ENCODE assay signal across 8 mouse cellular contexts in genomic region chr7:29170755-29171561, GRCm38 (mm10). TPM values are rescaled to one million over a fixed set of nuclear protein-coding genes. Genes with fewer than 3 reads are reported as not detected.
DNase-seq lines count a peak whose midpoint lies in the region; ATAC-seq and TF ChIP-seq lines count a peak whose summit lies in the region.

No protein-coding gene starts in this region.

- H3K4me3 ChIP-seq in bone marrow, adult 2 months (replicated peaks; ENCODE audit: control insufficient read depth, low read depth, low read length) = peak overlapping the region; percentile 40
- H3K4me3 ChIP-seq in limb, embryonic 10.5 days = peak overlapping the region; percentile 85
- peak overlapping the region; percentile 70 for H3K4me3 ChIP-seq in midbrain, embryonic 14.5 days (replicated peaks; ENCODE audit: low read depth, low read length)

- peak; percentile 40 for ATAC-seq in granulocyte monocyte progenitor cell, adult 5-6 weeks (replicated peaks; ENCODE audit: poor library complexity, severe bottlenecking)
- no peak for ATAC-seq in midbrain, embryonic 14.5 days (ENCODE audit: low FRiP score, low TSS enrichment)

- no peak for TF ChIP-seq POLR2A in bone marrow, adult 2 months (IDR thresholded peaks at IDR 0.05; ENCODE audit: borderline replicate concordance, control insufficient read depth, low read depth, low read length)

- no peaks in the 10 kb centered on the region for H3K9me3 ChIP-seq in limb, embryonic 10.5 days (replicated peaks)
- H3K9me3 ChIP-seq in midbrain, embryonic 14.5 days (ENCODE audit: control insufficient read depth, low read length) = no peaks in the 10 kb centered on the region

- peak; percentile 39 for DNase-seq in left cerebral cortex, postnatal 4 days
- DNase-seq in left cerebral cortex, postnatal 36 days (ENCODE audit: low spot score in 2 of 2) = no peak
- DNase-seq in limb, embryonic 10.5 days (ENCODE audit: low spot score) = peak; percentile 49
- peak; percentile 25 for DNase-seq in midbrain, embryonic 14.5 days
- no peak for DNase-seq in frontal cortex, postnatal 10 days (ENCODE audit: low spot score in 2 of 2)
- DNase-seq in layer of hippocampus, adult 18-20 months (ENCODE audit: low spot score in 2 of 2) = no peak

- H3K36me3 ChIP-seq in limb, embryonic 10.5 days = peaks cover 40% of the 10 kb centered on the region
- H3K36me3 ChIP-seq in midbrain, embryonic 14.5 days (ENCODE audit: control insufficient read depth, insufficient read depth, low read length) = peaks cover 33% of the 10 kb centered on the region

- no peaks in the 10 kb centered on the region for H3K4me1 ChIP-seq in bone marrow, adult 2 months (ENCODE audit: control insufficient read depth, insufficient read depth, low read length)
- H3K4me1 ChIP-seq in limb, embryonic 10.5 days = peaks cover 53% of the 10 kb centered on the region
- H3K4me1 ChIP-seq in midbrain, embryonic 14.5 days (ENCODE audit: control insufficient read depth, insufficient read depth, low read length) = peaks cover 25% of the 10 kb centered on the region

- peak overlapping the region; percentile 71 for H3K4me2 ChIP-seq in midbrain, embryonic 14.5 days (ENCODE audit: low read length)

- no peak overlapping the region for H3K27ac ChIP-seq in bone marrow, adult 2 months (ENCODE audit: control insufficient read depth, insufficient read depth, low read depth, low read length, poor library complexity)
- H3K27ac ChIP-seq in limb, embryonic 10.5 days = peak overlapping the region; percentile 69
- H3K27ac ChIP-seq in midbrain, embryonic 14.5 days (replicated peaks; ENCODE audit: low read depth, low read length) = no peak overlapping the region

- no peak for TF ChIP-seq CTCF in bone marrow, adult 2 months (IDR thresholded peaks at IDR 0.05; ENCODE audit: control insufficient read depth, insufficient read depth, low read length)

- peaks cover 78% of the 10 kb centered on the region for H3K27me3 ChIP-seq in limb, embryonic 10.5 days (ENCODE audit: low read depth, poor library complexity, severe bottlenecking)
- H3K27me3 ChIP-seq in midbrain, embryonic 14.5 days (ENCODE audit: control insufficient read depth, insufficient read depth, low read length) = peaks cover 37% of the 10 kb centered on the region

- intact Hi-C loops in left cerebral cortex, postnatal 4 days (cut with DNase I) = loop anchor here (5.0 kb wide), 1 partner anchor 131 kb away; the partner anchor contains the start of gene Dpf1
- intact Hi-C loops in left cerebral cortex, postnatal 36 days (cut with DNase I) = no loop called here

- WGBS in bone marrow, adult 2 months = under 1% methylated on average over 43 of the region's 43 CpGs
- WGBS in limb, embryonic 10.5 days = 2% methylated on average over 43 of the region's 43 CpGs
- 1% methylated on average over 43 of the region's 43 CpGs for WGBS in midbrain, embryonic 14.5 days

- peak overlapping the region; percentile 26; the same call in 1 of the 2 replicates for H3K9ac ChIP-seq in midbrain, embryonic 14.5 days (replicated peaks; ENCODE audit: low read length)

RNA-seq across cellular contexts. Expression of gene Spred3, which starts 0.7 kb away (rescaled TPM):
- 10 to 100 TPM; 29.4 to 32.3 TPM for total RNA-seq in left cerebral cortex, postnatal 4 days (2021)
- 10 to 100 TPM; 41.8 to 62.4 TPM for total RNA-seq in left cerebral cortex, postnatal 36 days (2021)
- polyA plus RNA-seq in bone marrow, adult 2 months (2011; ENCODE audit: insufficient read depth, insufficient read length, low replicate concordance, missing spikeins) = 2.3 and 7.1 TPM in 2 replicates
- 2.6 and 2.8 TPM in 2 replicates for total RNA-seq in granulocyte monocyte progenitor cell, adult 5-6 weeks (2014; fragmentation: Nextera tagmentation)
- total RNA-seq in granulocyte monocyte progenitor cell, adult 5-6 weeks (2017) = 0.26 and 0.95 TPM in 2 replicates
- 2.7 and 3.3 TPM in 2 replicates for polyA plus RNA-seq in limb, embryonic 10.5 days (2016; fragmentation: Nextera tagmentation; extraction: Ambion mirVana)
- 9.4 and 11.2 TPM in 2 replicates for polyA plus RNA-seq in midbrain, embryonic 14.5 days (2014; fragmentation: Nextera tagmentation; extraction: Ambion mirVana)
- total RNA-seq in layer of hippocampus, adult 18-20 months (2021) = 10 to 100 TPM; 41.2 to 44.1 TPM

RNA-seq across cellular contexts. Expression of gene Ggn, which starts 0.9 kb away (rescaled TPM):
- total RNA-seq in left cerebral cortex, postnatal 4 days (2021) = 1 to 10 TPM in 1 of 2 experiments, under 1 TPM in 1; 0.58 to 1.1 TPM
- total RNA-seq in left cerebral cortex, postnatal 36 days (2021) = 1 to 10 TPM in 1 of 2 experiments, under 1 TPM in 1; 0.88 to 1.4 TPM
- polyA plus RNA-seq in bone marrow, adult 2 months (2011; ENCODE audit: insufficient read depth, insufficient read length, low replicate concordance, missing spikeins) = 0.59 TPM in 1 of 2 replicates, not detected in the other
- total RNA-seq in granulocyte monocyte progenitor cell, adult 5-6 weeks (2014; fragmentation: Nextera tagmentation) = 0.24 and 0.32 TPM in 2 replicates
- 0.26 and 3.0 TPM in 2 replicates for total RNA-seq in granulocyte monocyte progenitor cell, adult 5-6 weeks (2017)
- 0.29 and 0.38 TPM in 2 replicates for polyA plus RNA-seq in limb, embryonic 10.5 days (2016; fragmentation: Nextera tagmentation; extraction: Ambion mirVana)
- 0.32 and 0.55 TPM in 2 replicates for polyA plus RNA-seq in midbrain, embryonic 14.5 days (2014; fragmentation: Nextera tagmentation; extraction: Ambion mirVana)
- 1 to 10 TPM in 1 of 2 experiments, under 1 TPM in 1; 0.82 to 1.2 TPM for total RNA-seq in layer of hippocampus, adult 18-20 months (2021)

RNA-seq across cellular contexts. Expression of gene Psmd8, which starts 9.5 kb away (rescaled TPM):
- 100 to 1,000 TPM; 162 to 164 TPM for total RNA-seq in left cerebral cortex, postnatal 4 days (2021)
- 100 to 1,000 TPM; 126 to 136 TPM for total RNA-seq in left cerebral cortex, postnatal 36 days (2021)
- 93.2 and 170 TPM in 2 replicates for polyA plus RNA-seq in bone marrow, adult 2 months (2011; ENCODE audit: insufficient read depth, insufficient read length, low replicate concordance, missing spikeins)
- total RNA-seq in granulocyte monocyte progenitor cell, adult 5-6 weeks (2014; fragmentation: Nextera tagmentation) = 119 and 172 TPM in 2 replicates
- 165 and 166 TPM in 2 replicates for total RNA-seq in granulocyte monocyte progenitor cell, adult 5-6 weeks (2017)
- 321 and 323 TPM in 2 replicates for polyA plus RNA-seq in limb, embryonic 10.5 days (2016; fragmentation: Nextera tagmentation; extraction: Ambion mirVana)
- 290 and 302 TPM in 2 replicates for polyA plus RNA-seq in midbrain, embryonic 14.5 days (2014; fragmentation: Nextera tagmentation; extraction: Ambion mirVana)
- total RNA-seq in layer of hippocampus, adult 18-20 months (2021) = 100 to 1,000 TPM; 131 to 137 TPM

RNA-seq across cellular contexts. Expression of gene Fam98c, which starts 14.9 kb away (rescaled TPM):
- 10 to 100 TPM; 12.3 to 14.4 TPM for total RNA-seq in left cerebral cortex, postnatal 4 days (2021)
- total RNA-seq in left cerebral cortex, postnatal 36 days (2021) = 10 to 100 TPM; 35.3 to 40.3 TPM
- 37.8 and 56.8 TPM in 2 replicates for polyA plus RNA-seq in bone marrow, adult 2 months (2011; ENCODE audit: insufficient read depth, insufficient read length, low replicate concordance, missing spikeins)
- 18.3 and 18.8 TPM in 2 replicates for total RNA-seq in granulocyte monocyte progenitor cell, adult 5-6 weeks (2014; fragmentation: Nextera tagmentation)
- 21.2 and 25.3 TPM in 2 replicates for total RNA-seq in granulocyte monocyte progenitor cell, adult 5-6 weeks (2017)
- 10.7 and 11.2 TPM in 2 replicates for polyA plus RNA-seq in limb, embryonic 10.5 days (2016; fragmentation: Nextera tagmentation; extraction: Ambion mirVana)
- 17.7 and 21.3 TPM in 2 replicates for polyA plus RNA-seq in midbrain, embryonic 14.5 days (2014; fragmentation: Nextera tagmentation; extraction: Ambion mirVana)
- 10 to 100 TPM; 30.9 to 32.2 TPM for total RNA-seq in layer of hippocampus, adult 18-20 months (2021)

RNA-seq across cellular contexts. Expression of gene Rasgrp4, which starts 36.3 kb away (rescaled TPM):
- total RNA-seq in left cerebral cortex, postnatal 4 days (2021) = 1 to 10 TPM; 1.6 to 1.7 TPM
- 1 to 10 TPM in 1 of 2 experiments, under 1 TPM in 1; 0.89 to 2.5 TPM for total RNA-seq in left cerebral cortex, postnatal 36 days (2021)
- polyA plus RNA-seq in bone marrow, adult 2 months (2011; ENCODE audit: insufficient read depth, insufficient read length, low replicate concordance, missing spikeins) = 49.7 and 156 TPM in 2 replicates
- total RNA-seq in granulocyte monocyte progenitor cell, adult 5-6 weeks (2014; fragmentation: Nextera tagmentation) = 0.51 and 6.3 TPM in 2 replicates
- total RNA-seq in granulocyte monocyte progenitor cell, adult 5-6 weeks (2017) = 0.43 and 1.2 TPM in 2 replicates
- 0.60 and 0.70 TPM in 2 replicates for polyA plus RNA-seq in limb, embryonic 10.5 days (2016; fragmentation: Nextera tagmentation; extraction: Ambion mirVana)
- 0.70 and 0.86 TPM in 2 replicates for polyA plus RNA-seq in midbrain, embryonic 14.5 days (2014; fragmentation: Nextera tagmentation; extraction: Ambion mirVana)
- 1 to 10 TPM in 1 of 2 experiments, under 1 TPM in 1; 0.59 to 1.0 TPM for total RNA-seq in layer of hippocampus, adult 18-20 months (2021)

Comparison
In these comparisons a context has a peak if more than half of its experiments do, and no peak if none do; other contexts are left out.
1. DNase-seq: peak in left cerebral cortex, postnatal 4 days (single experiment), limb, embryonic 10.5 days (single experiment) and midbrain, embryonic 14.5 days (single experiment); none in left cerebral cortex, postnatal 36 days (0 of 2), frontal cortex, postnatal 10 days (0 of 2) and layer of hippocampus, adult 18-20 months (0 of 2).
2. RNA of gene Spred3, which starts 0.7 kb away (total RNA-seq): 41.8 to 62.4 TPM in left cerebral cortex, postnatal 36 days, 41.2 to 44.1 TPM in layer of hippocampus, adult 18-20 months and 29.4 to 32.3 TPM in left cerebral cortex, postnatal 4 days; 0.26 to 2.8 TPM in granulocyte monocyte progenitor cell, adult 5-6 weeks; every median in the first group is over 4 times any median in the second.
3. Peak in every context shown above with its lines, with median percentiles within 50 percentile points of each other: H3K4me3 ChIP-seq.